Mouse (Mus musculus): ENCODE data around the gene Ddx6. TPM values are rescaled to one million over a fixed set of nuclear protein-coding genes. Genes with fewer than 3 reads are reported as not detected.

Ddx6 gene
- polyA plus RNA-seq, 1 experiment from 2014 or later, result 17.6 TPM

- no peak for ATAC-seq (ENCODE audit: low FRiP score, low read depth)
- no peak overlapping the region for H3K4me2 ChIP-seq (replicated peaks)
- 18% methylated on average over 3 of the region's 3 CpGs for WGBS
Observed at GRCm38 (mm10) chr9:44581423-44581822, 23.3 kb upstream of the Ddx6 start.

GRCm38 (mm10) chr9:44582390-44582789 lies 22.3 kb upstream of the Ddx6 start:
- no peak for ATAC-seq (ENCODE audit: low FRiP score, low read depth)
- H3K4me1 ChIP-seq, result no peaks in the 10 kb centered on the region
- H3K27me3 ChIP-seq (replicated peaks), result no peaks in the 10 kb centered on the region
- H3K9ac ChIP-seq, result no peak overlapping the region
- no peaks in the 10 kb centered on the region for H3K9me3 ChIP-seq
- 87% methylated on average over 16 of the region's 16 CpGs for WGBS
- H3K27ac ChIP-seq, result no peak overlapping the region
- no peak overlapping the region for H3K4me2 ChIP-seq (replicated peaks)
- no peak overlapping the region for H3K4me3 ChIP-seq
- H3K36me3 ChIP-seq, result no peaks in the 10 kb centered on the region

More at GRCm38 (mm10) chr9:44581423-44581822, 23.3 kb upstream of the Ddx6 start:
- H3K4me1 ChIP-seq, result no peaks in the 10 kb centered on the region
- no peaks in the 10 kb centered on the region for H3K9me3 ChIP-seq
- no peaks in the 10 kb centered on the region for H3K27me3 ChIP-seq (replicated peaks)
- no peak overlapping the region for H3K4me3 ChIP-seq
- H3K27ac ChIP-seq, result no peak overlapping the region
- no peaks in the 10 kb centered on the region for H3K36me3 ChIP-seq
- no peak overlapping the region for H3K9ac ChIP-seq

GRCm38 (mm10) chr9:44586640-44587261 lies 17.9 kb upstream of the Ddx6 start:
- Histone ChIP-seq H3K4me2 (replicated peaks) (no peak overlapping the region), H3K36me3 (no peaks in the 10 kb centered on the region), H3K4me3 (no peak overlapping the region), H3K9me3 (no peaks in the 10 kb centered on the region), H3K27ac (no peak overlapping the region), H3K4me1 (no peaks in the 10 kb centered on the region), H3K27me3 (replicated peaks) (no peaks in the 10 kb centered on the region), H3K9ac (no peak overlapping the region)
- ATAC-seq (ENCODE audit: low FRiP score, low read depth), result no peak
- 63% methylated on average over 8 of the region's 8 CpGs for WGBS

DNA sequence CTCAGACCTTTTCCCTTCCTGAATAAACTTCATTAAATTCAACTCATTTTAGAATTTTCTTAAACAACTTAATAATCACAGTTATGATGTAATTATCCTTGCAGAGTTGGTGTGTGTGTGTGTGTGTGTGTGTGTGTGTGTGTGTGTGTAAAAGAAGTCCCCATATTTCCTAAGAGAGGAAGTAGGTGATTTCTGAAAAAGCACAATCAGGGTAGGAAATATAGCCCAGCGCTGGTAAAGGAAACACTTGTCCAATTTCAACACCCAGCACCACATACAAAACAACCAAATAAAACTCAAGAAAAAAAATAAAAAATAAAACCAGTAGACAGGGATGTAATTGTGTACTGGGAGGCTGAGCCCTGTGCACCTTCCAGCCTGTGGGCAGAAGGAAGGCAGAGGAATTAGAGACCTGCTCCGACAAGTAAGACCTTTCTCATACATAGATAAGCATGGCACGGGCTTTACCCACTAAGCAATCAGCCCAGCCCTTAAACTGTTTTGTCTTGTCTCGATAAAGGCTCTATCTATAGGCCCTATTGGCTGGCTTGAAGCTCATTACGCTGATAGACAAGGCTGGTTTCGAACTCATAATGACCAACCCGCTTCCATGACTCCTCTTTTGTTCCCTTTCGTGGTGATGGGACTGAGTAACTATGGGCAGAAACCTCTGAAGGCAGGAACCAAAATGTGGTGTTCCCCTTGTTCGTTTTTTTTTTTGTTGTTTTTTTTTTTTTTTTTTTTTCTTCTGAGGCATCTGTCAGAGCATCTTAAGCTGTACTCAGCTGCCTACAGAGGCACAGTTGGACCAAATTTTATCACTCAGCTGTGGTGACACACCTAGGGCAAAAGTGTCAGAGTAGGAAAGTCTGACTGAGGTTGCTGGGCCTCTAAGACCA lies 17.2 kb upstream of the Ddx6 start:
- no peak overlapping the region for H3K4me3 ChIP-seq
- no peaks in the 10 kb centered on the region for H3K27me3 ChIP-seq (replicated peaks)
- WGBS, result 84% methylated on average over 9 of the region's 9 CpGs
- no peaks in the 10 kb centered on the region for H3K9me3 ChIP-seq
- no peak for ATAC-seq (ENCODE audit: low FRiP score, low read depth)
- no peaks in the 10 kb centered on the region for H3K36me3 ChIP-seq
- no peaks in the 10 kb centered on the region for H3K4me1 ChIP-seq
- H3K9ac ChIP-seq, result no peak overlapping the region
- H3K27ac ChIP-seq, result no peak overlapping the region
- H3K4me2 ChIP-seq (replicated peaks), result no peak overlapping the region

GRCm38 (mm10) chr9:44588605-44589004 lies 16.1 kb upstream of the Ddx6 start:
- Histone ChIP-seq H3K36me3 (no peaks in the 10 kb centered on the region), H3K4me2 (replicated peaks) (no peak overlapping the region), H3K4me3 (no peak overlapping the region), H3K9me3 (no peaks in the 10 kb centered on the region), H3K4me1 (no peaks in the 10 kb centered on the region), H3K27me3 (replicated peaks) (no peaks in the 10 kb centered on the region), H3K27ac (no peak overlapping the region), H3K9ac (no peak overlapping the region)
- WGBS, result 79% methylated on average over 9 of the region's 9 CpGs
- ATAC-seq (ENCODE audit: low FRiP score, low read depth), result no peak

DNA sequence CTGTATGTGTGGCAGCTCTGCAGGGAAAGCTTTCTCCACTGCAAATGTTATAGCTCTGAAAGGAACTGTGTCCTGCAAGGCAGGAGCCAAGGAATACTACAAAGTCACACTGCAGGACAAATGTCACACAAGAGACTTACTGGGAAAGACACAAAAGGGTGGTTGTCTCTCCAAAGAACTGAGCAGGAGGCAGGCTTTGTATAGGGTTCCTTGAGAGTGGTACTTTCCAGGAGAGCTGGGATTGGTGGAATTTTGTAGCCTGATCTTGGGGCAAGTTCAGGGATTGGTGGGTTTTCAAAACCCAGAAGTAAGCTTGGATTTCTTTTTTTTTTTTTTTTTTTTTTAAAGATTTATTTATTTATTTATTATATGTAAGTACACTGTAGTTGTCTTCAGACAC lies 15.6 kb upstream of the Ddx6 start:
- H3K36me3 ChIP-seq, result no peaks in the 10 kb centered on the region
- H3K27me3 ChIP-seq (replicated peaks), result no peaks in the 10 kb centered on the region
- H3K4me3 ChIP-seq, result no peak overlapping the region
- no peak overlapping the region for H3K27ac ChIP-seq
- H3K4me1 ChIP-seq, result no peaks in the 10 kb centered on the region
- H3K9me3 ChIP-seq, result no peaks in the 10 kb centered on the region
- no peak overlapping the region for H3K9ac ChIP-seq
- H3K4me2 ChIP-seq (replicated peaks), result no peak overlapping the region
- no peak for ATAC-seq (ENCODE audit: low FRiP score, low read depth)

GRCm38 (mm10) chr9:44590969-44591368 lies 13.7 kb upstream of the Ddx6 start:
- H3K9me3 ChIP-seq, result no peaks in the 10 kb centered on the region
- no peak overlapping the region for H3K4me3 ChIP-seq
- no peaks in the 10 kb centered on the region for H3K36me3 ChIP-seq
- no peak overlapping the region for H3K27ac ChIP-seq
- no peak for ATAC-seq (ENCODE audit: low FRiP score, low read depth)
- H3K4me2 ChIP-seq (replicated peaks), result no peak overlapping the region
- no peak overlapping the region for H3K9ac ChIP-seq
- H3K27me3 ChIP-seq (replicated peaks), result no peaks in the 10 kb centered on the region
- H3K4me1 ChIP-seq, result no peaks in the 10 kb centered on the region
- WGBS, result 19% methylated on average over 2 of the region's 2 CpGs

DNA sequence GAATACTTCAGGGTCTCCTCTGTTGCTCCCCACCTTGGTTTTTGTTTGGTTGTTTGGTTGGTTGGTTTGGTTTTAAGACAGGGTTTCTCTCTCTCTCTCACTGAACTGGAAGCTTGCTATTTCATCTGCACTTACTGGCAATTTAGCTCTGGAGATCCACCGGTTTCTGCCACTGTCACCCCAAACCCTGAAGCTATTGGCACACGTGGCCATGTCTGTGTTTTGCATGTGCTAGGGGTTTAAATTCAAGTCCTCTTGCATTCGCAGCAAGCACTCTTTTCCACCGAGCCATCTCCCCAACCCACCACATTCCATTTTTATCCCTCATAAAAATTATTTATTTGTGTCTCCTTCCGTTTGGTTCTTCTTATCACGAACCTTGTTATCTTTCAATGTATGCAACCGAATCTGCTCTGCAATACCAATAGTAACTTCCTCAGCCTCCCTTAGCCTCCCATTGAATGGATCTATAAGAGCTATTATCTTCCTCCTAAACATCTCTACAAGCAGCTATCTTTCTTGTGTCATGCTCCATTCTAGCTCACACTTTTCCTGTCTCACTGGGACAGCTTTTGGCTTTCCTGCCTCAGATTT lies 13.0 kb upstream of the Ddx6 start:
- WGBS, result 81% methylated on average over 7 of the region's 7 CpGs
- no peaks in the 10 kb centered on the region for H3K4me1 ChIP-seq
- no peak overlapping the region for H3K9ac ChIP-seq

GRCm38 (mm10) chr9:44593221-44593620 lies 11.5 kb upstream of the Ddx6 start:
- no peaks in the 10 kb centered on the region for H3K36me3 ChIP-seq
- ATAC-seq (ENCODE audit: low FRiP score, low read depth), result no peak

More for the DNA sequence above, 13.0 kb upstream of the Ddx6 start:
- H3K27ac ChIP-seq, result no peak overlapping the region
- H3K4me2 ChIP-seq (replicated peaks), result no peak overlapping the region
- no peaks in the 10 kb centered on the region for H3K27me3 ChIP-seq (replicated peaks)
- no peak for ATAC-seq (ENCODE audit: low FRiP score, low read depth)
- no peaks in the 10 kb centered on the region for H3K36me3 ChIP-seq
- no peak overlapping the region for H3K4me3 ChIP-seq
- no peaks in the 10 kb centered on the region for H3K9me3 ChIP-seq

GRCm38 (mm10) chr9:44593886-44594285 lies 10.8 kb upstream of the Ddx6 start:
- H3K9me3 ChIP-seq, result no peaks in the 10 kb centered on the region
- no peaks in the 10 kb centered on the region for H3K36me3 ChIP-seq
- peaks cover 2% of the 10 kb centered on the region for H3K4me1 ChIP-seq
- no peaks in the 10 kb centered on the region for H3K27me3 ChIP-seq (replicated peaks)
- no peak overlapping the region for H3K4me2 ChIP-seq (replicated peaks)
- no peak overlapping the region for H3K9ac ChIP-seq
- H3K4me3 ChIP-seq, result no peak overlapping the region
- H3K27ac ChIP-seq, result no peak overlapping the region
- WGBS, result 71% methylated on average over 4 of the region's 4 CpGs
- ATAC-seq (ENCODE audit: low FRiP score, low read depth), result no peak

More at GRCm38 (mm10) chr9:44593221-44593620, 11.5 kb upstream of the Ddx6 start:
- H3K4me1 ChIP-seq, result no peaks in the 10 kb centered on the region
- no peaks in the 10 kb centered on the region for H3K9me3 ChIP-seq
- no peak overlapping the region for H3K4me3 ChIP-seq
- no peaks in the 10 kb centered on the region for H3K27me3 ChIP-seq (replicated peaks)
- 85% methylated on average over 4 of the region's 4 CpGs for WGBS
- no peak overlapping the region for H3K4me2 ChIP-seq (replicated peaks)
- no peak overlapping the region for H3K27ac ChIP-seq
- H3K9ac ChIP-seq, result no peak overlapping the region

- Histone ChIP-seq H3K4me2 (replicated peaks) (no peak overlapping the region), H3K9me3 (no peaks in the 10 kb centered on the region), H3K36me3 (no peaks in the 10 kb centered on the region), H3K27me3 (replicated peaks) (no peaks in the 10 kb centered on the region), H3K4me3 (no peak overlapping the region), H3K27ac (no peak overlapping the region), H3K4me1 (peaks cover 9% of the 10 kb centered on the region), H3K9ac (no peak overlapping the region)
- no peak for ATAC-seq (ENCODE audit: low FRiP score, low read depth)
- WGBS, result 85% methylated on average over 9 of the region's 9 CpGs
Observed at GRCm38 (mm10) chr9:44594901-44595536, 9.7 kb upstream of the Ddx6 start.

- H3K9me3 ChIP-seq, result no peaks in the 10 kb centered on the region
- H3K27me3 ChIP-seq (replicated peaks), result no peaks in the 10 kb centered on the region
- WGBS, result 90% methylated on average over 1 of the region's 1 CpGs
- no peak for ATAC-seq (ENCODE audit: low FRiP score, low read depth)
- no peak overlapping the region for H3K4me3 ChIP-seq
- no peaks in the 10 kb centered on the region for H3K36me3 ChIP-seq
- no peak overlapping the region for H3K4me2 ChIP-seq (replicated peaks)
- H3K27ac ChIP-seq, result no peak overlapping the region
- no peak overlapping the region for H3K9ac ChIP-seq
- peaks cover 9% of the 10 kb centered on the region for H3K4me1 ChIP-seq
Observed at GRCm38 (mm10) chr9:44595537-44595930, 9.2 kb upstream of the Ddx6 start.

Data from neural tube, embryonic 12.5 days (tissue).